Mouse (Mus musculus) thymus, postnatal 0 days (tissue): ENCODE measurements at regions not wholly inside any gene's neighbourhood (a gene's known extent, or its start where the extent isn't known, plus 50 kb on each side); places are given as distances from the start of the nearest gene placed in this dataset.

Experiments
- DNase-seq: peaks from one replicate; pipeline ENCODE4 v3.0.0-alpha.2; 2015; ENCODE audit warnings: low spot score

DNA sequence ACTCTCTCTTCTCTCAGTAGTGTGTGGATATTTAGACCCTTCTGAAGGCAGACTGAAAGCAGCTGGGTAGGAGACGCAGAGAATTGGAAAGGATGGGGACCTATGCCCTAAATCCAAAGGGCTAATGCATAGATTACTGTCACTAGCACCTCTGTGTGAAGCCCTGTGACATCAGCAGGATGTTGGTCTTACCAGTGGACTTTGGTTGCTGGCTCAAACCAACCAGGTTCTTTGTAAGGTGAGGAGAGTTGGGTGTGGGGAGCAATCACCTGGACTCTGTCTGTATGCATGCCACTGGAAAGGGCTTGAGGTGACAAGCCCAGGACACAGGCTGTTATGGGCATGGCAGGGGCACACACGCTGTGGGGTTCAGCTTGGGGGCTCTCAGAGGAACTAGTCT is 173.7 kb upstream of the Sall1 start:
- no peak for DNase-seq

DNA sequence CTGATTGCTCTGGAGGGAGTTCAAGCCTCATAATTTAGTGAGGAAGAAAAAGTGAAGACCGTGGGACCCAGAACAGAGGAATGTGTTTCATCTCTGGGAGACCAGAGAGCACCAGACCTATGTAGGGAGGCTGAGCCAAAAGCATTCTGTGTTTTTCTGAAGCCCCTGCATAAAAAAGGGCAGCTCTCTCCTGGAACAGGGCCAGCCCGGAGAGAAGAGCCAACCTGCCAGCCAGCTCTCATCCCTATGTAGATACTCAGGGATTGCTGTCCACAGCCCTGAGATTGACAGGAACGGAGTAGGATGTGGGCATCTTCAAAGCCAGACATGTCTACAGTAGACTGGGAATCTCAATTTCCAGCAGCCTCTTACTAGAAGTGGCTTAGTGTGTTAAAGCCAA is 168.0 kb upstream of the Sall1 start:
- DNase-seq = no peak

DNA sequence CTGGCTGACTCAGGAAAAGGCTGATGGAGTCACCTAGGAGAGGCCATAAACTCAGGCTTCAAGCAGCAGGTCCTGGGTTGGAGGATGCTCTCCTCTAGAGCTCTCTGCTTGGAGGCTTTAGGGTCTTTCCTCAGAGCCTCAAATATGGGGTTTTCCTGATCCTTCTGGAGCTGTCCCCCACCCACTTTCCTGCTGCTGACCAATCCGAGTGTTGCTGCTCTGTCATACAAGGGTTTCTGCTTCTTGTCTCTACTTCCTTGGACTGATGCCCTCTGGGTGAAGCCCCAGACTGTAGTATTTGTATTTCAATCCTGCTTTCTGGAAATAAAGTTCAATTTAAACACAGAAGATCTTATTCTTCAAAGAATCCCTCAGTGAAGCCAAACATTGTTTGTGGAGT is 166.7 kb upstream of the Sall1 start:
- no peak for DNase-seq

DNA sequence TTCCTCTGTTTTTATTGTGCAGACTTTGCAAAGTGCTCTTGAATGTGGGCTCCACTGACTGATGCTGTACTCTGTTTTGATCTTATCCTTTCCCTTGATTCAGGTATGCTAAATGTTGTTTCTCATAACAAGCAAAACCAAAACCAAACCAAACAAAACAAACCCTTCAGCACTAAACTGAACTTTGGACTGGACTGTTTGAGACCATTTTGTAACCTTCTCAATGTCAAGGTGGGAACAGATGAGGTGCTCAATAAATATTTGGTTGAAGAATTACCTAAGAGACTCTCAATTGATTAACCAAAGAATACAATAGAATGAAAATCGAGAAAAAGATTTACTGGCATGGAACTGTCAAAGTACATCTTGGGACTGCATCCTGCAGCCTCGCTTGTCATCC is 163.9 kb upstream of the Sall1 start:
- DNase-seq = no peak

DNA sequence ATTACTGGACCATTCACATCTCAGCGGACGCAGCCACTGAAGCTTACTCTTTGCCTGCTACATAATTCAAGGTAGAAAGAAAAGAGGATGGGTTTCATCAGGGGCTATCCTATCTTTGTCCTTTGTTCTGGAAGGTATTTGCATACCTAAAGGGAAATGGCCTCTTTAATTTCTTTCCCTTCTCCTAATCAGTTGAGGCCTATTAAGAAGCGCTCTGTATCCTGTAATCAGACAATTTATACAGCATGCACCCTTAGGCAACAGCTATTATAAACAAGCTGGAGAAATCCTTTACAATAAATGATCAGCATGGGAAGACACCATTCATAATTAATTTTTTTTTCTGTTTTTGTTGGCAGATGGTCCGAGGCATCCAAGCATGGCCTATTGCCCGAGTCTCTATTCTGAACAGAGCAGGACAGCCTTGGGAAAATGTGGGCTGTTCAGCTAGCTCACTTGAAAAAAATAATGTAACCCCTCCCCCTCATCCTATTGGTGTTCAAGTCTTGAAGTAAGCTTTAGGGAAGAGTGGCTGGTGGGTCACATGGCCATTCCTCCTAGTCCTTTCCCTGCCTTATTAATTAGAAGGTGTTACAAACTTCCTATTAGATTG is 158.6 kb upstream of the Sall1 start:
- no peak for DNase-seq

DNA sequence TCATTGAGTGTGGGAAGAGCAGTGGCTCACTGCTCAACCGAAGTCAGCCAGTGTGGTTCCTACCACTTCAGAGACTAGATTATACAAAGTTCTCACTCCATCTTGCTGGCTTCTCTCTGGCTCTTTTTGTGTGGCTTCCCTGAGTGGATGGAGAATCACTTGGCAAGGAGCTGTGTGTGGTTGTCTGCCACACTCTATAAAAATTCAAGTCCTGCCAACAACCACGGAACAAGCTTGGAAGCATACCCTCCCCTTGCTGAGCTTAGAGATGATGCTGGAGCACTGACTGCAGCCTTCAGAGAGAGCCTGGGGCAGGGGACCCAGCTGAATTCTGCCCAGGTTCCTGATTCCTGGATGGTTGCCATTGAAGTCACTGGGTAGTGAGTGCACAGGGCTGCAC is 156.3 kb upstream of the Sall1 start:
- DNase-seq = no peak

DNA sequence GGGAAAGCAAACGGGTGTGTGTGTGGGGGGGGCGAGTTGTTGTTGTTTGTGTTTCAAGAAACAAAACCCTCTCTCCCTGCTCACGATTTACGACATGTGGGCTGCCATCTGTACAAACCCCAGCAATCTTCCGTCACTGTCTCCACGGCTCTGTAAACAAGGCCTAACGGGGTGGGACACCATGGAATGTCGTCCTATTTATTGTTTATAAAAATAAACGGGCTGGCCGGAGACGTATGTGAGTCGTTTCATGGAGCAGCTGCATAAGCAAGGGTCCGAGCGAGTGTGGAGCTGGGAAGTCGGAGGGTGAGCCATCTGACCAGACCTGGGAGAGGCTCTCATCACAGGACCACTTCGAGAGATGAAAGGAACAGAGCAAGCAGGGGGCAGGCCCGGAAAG is 141.4 kb upstream of the Sall1 start:
- DNase-seq = no peak

DNA sequence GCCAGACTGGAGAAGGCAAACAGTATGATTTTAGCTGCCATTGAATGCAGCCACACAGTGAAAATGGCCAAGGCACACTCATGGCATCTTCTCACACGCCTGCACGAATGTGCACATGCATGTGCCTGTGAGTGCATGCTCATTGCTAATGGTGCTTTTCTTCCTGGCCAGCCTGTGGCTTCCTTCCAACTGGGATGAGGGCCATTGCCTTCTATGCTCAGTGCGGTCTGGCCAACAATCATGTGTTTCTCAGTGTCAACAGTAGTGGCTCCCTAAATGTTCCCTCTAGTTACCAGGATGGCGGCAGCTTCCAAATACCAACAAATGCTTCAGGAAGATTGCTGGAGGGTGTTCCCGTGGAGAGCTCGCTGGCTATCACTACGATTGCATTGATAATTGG is 131.7 kb upstream of the Sall1 start:
- DNase-seq = no peak

DNA sequence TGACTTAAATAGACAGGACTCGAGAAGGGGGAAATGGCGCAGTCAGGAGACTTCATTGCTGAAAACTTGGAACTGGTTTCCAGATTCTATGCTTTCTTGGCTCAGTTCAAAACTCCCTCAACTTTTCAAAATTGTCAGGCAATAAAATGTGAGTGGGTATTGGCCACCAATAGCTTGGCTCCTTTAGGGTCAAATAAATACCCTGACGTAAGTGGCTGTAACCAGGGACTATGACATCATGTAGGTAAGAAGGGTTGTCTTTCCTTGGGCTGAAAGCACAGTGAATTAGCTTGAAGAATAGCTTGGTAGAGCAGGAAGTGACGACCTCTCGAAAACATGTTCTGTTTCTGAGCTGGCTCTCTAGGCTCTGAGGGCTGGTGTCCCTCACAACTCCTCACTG is 127.6 kb upstream of the Sall1 start:
- DNase-seq = no peak

DNA sequence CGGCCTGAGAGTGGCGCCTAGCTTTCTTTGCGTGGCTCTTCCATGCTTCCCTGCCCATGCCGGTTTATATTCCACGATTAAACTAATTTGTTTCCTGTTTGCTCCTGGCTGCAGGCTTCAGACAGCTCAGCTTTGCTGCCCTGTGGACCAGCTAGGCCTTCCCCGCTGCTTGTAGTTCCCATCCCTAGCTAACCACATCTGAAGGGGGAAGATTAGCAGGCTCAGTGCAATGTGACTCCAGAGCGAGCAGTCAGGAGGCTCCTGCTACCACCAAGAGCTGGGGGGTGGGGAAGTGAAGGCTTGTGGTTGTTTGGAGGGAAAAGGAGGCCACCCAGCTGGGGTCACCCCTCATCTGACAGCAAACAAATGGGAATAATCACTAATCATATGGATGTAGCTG is 125.5 kb upstream of the Sall1 start:
- no peak for DNase-seq

DNA sequence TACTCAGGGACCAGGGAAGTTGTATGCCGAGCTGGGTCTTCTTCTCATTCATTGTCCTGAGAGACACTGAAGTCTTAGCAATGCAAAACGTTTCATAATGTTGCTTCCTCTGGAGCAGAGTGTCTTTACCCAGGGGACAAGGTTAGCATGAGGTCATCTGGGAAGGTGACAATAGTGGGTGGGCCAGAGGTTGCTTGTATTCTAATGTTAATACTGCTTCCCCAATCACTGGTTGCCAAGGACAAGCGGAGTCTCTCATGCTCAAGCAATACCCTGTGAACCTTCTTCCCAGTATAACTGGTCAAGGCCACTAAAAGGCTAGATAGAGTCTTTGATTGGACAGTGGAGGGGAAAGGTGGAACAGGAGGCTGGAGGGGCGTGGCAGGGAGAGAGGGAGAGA is 123.1 kb upstream of the Sall1 start:
- no peak for DNase-seq

DNA sequence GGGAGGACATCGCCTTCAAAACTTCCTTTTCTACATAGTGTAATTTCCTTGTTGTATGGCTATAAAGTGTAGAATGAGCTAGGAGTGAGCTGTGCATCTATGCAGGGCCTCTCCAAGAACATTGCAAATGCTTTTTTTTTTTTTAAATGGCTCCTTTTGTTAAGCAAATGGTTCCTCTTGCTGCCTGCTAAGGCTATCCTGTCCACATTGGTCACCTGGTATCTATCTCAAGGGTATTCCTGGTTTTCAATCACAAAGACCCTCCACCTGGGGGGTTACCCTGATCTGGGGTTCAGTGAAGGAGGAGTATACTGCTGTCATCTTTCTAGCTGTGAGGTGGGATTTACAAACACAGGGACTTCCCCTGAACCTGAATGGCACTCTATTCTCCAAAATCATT is 112.9 kb upstream of the Sall1 start:
- no peak for DNase-seq

DNA sequence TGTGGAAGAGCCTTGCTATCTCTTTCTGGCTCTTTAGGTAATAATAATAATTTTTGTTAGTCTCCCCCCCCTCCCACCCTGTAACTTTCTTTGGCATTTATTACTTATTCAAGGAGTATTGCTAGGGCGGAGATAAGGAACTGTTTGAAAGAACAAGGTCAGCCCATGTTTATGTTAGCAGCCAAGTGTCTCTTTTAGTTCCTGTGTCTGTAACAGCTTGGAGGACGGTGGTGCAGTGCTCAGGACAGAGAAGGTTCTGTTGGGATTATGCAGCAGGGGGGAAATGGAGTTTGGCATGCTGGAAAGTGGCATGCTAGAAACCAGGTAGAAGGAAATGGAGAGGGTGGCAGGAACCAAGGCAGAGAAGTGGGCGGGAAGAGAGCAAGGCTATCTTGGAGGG is 109.6 kb upstream of the Sall1 start:
- no peak for DNase-seq

DNA sequence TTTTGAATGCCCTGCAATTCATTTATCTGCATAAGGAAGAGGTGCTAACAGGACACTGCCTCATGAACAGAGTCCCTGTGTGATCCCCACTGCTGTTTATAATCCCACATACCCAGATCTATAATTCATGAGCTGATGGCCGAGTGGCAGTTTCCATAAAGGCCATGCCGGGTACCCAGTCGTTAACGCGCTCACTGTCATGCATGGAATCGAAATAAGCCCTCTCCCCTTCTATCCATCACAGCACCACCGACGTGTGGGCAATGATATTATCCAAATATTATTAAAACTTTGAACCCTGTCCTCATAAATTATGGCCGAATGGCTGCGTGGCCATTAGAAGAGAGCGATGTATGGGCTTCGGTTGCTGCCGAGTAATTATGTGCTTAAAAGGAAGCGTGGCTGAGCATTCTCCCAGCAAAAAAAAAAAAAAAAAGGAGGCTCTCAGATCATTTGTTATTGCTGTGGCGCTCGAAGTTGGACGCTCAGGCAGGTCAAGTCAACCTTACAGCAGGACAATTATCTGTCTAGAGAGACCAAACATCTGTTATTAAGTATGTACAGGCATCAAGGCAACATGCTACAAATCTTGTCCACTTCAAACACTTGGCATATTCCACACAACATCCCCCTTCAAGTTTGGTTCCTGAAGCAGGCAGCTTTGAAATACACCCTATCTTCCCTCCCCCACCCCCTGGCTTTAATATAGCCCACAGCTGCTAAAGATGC is 109.1 kb upstream of the Sall1 start:
- DNase-seq = no peak

DNA sequence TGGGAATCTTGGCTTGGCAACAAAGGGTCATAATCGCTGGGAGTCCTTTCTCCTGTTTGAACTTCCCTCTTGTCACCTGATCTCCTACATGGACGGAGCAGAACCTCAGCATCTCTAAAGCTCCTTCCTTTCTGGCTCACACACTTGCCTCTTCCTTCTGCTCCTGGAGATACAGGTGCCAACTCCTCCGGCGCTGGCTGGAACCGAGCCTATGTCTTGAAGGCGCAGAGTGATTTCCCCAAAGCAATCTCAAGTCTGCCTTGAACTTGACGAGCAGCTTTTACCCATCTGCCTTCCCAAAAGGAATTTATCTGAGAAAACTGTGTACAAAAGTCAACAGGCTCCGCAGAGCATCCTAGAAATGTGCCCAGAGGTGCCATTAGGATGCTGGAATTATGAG is 108.4 kb upstream of the Sall1 start:
- DNase-seq = no peak

DNA sequence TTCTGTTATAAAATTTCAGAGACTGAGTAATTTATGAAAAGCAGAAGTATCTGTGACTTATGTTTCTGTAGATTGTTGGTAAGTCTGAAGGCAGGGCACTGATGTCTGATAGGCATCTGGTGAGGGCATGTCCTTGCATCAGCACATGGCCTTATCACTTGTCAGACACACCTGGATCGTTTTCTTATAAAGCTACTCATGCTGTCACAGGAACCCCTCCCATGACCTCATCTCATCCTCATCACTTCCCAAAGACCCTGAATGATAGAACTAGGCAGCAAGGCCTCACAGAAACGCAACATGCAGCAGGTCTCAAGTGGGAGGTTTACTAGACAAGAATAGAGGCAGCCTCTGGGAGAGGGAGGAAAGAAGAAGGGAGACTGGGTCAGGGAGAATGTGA is 107.0 kb upstream of the Sall1 start:
- no peak for DNase-seq

DNA sequence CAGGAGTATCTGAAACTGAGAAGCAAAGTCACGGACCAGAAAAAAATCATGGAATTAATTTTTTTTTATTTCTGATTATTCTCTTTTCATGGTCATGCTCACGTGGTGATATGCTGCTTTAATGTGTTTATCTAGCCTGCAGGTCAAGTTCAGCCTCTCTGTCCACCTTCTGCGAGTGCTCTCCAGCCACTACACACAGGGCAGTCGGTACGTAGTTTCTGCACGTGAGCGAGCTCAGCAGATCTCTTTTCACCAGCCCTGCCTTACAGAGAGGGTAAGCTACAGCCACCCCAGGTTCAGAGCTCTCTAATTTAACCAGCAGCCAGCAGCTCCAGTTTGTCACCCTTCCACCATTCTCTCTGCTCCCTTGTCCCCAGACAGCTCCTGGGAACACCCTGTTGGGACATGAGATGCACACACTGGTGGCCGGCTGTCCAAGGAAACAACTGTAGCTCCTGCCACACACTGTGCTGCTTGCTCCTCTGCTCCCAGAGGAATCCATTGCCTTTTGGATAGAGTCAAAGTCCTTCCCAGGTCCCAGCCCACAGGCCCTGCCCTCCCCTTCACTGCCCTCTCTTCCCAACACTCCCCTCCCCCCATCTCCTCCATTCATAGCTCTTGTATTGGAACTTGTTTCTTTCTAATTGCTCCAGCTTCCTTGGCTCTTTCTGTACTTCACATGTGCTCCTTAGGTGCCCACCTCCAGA is 97.7 kb upstream of the Sall1 start:
- DNase-seq = no peak

DNA sequence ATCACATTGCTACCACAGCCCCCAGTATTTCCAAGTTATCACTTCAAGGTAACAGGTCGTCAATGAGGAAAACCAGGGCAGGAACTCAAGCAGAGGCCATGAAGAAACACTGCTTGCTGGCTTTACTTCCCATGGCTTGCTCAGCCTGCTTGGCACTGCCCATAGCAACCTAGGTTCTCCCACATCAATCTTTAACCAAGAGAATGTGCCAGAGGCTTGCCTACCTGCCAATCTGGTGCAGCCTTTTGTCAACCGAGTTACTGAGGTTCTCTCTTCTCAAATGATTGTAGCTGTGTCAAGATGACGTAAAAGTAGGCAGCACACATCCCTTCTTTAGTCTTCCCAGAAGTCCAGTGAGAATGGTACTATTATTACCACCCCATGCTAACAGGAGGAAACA is 95.9 kb upstream of the Sall1 start:
- no peak for DNase-seq

DNA sequence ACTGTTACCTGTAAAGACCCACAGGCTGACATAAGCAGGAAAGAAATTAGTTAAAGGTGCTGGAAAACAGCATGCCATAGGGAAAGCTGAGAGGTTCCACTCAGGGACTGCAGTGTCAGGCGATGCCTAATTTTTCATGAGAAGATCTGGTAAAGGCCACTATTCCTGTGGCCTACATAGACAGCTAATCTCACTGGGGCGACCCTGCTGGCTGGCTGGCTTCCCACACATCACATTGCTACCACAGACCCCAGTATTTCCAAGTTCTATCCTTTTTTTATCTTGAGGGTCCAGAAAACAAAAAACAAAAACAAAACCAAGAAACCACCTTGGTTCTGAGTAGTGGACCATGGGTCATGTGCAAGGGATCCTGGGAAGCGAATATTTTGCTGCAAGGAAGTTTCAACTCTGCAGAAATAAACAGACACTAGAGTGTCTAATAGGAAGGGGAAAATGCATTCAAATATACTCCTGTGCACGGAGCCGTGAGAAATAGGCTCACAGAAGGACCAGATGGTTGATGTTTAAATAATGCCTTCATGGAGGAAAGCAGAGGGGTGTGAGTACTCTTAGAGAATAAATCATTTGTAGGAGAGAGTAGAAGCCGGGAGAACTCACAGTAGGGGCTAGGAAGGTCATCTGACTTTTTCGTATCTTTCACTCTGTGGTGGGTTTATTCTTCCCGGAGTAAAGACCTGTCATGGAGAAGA is 94.6 kb upstream of the Sall1 start:
- no peak for DNase-seq

DNA sequence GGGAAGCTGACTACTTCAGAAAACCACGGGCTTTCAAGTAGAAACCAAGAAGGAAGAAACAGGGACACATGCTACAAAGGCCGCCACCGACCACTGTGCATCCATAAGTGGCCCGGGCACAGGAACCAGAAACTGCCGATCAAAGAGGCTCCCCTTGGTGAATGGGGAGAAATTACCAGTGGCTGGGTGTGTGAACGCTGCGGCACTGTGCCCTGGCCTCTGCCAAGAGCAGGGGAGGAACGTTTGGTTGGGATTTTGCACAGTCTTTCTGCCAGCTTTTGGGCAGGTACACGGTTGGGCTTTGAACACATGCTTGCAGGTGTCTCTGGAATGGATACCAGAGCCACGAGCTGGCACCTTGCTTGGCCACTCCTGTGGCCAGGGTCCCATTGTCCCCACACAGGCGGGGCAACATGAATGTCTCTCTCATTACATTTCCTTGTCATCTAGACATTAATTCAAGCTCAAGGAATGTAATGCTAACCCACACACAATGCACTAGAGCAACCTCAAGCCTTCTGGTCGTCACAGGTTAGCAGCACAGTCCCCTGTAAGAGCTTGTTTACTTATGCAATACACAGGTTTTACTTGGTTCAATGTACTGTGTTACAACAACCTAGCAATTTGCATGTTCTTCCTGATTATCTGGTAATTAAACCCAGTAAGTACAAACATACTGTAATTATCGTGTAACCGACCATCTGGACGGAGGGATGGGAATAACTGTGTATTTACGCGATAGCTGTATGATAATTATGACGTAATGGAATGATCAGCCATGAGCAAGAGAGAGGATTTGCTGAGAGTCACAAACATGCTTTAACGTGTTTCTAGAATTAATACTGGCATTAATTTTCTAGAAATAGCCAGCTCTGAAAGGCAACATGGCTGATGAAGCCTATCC is 90.9 kb upstream of the Sall1 start:
- no peak for DNase-seq

DNA sequence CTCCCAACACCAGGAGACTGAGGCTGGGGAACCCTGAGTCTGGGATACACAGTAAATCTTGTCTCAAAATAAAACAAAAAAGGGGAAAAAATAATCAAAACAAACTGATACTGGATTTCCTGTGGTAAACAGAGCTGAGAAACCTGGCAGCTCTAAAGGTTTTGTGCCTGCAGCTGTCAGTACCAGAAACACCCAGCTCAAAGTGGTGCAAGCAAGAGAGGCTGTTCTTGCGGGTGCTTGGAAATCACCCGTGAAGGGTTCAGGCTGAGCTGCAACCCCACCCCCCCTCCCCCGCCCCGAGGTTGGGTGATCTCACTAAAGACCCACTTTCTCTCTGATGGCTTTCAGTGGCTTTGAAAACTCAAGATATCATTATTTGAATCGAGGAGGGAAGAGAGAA is 90.1 kb upstream of the Sall1 start:
- no peak for DNase-seq
